Mouse (Mus musculus) right cerebral cortex, adult 18-20 months (tissue): Measurements from ENCODE around the gene Fabp6.
A peak's percentile ranks its signal among the peaks of the same experiment; 100 is the strongest.

Experiments
- DNase-seq: peaks from one replicate; pipeline ENCODE4 v3.0.0; 2022; ENCODE audit warnings: mixed read lengths

The Fabp6 gene

GRCm38 (mm10) chr11:43586324-43587090 lies 14.8 kb downstream of the Fabp6 start, which contains the start of gene 4933415A04Rik:
TSS of gene 4933415A04Rik (plus strand) at chr11:43587040.
- peak; percentile 59 for DNase-seq

- peak; percentile 25 for DNase-seq
These were observed 15.9 kb downstream of the Fabp6 start for GRCm38 (mm10) chr11:43585211-43586005.

- no peak for DNase-seq
These were observed 23.4 kb downstream of the Fabp6 start for GRCm38 (mm10) chr11:43577713-43578478.

GRCm38 (mm10) chr11:43575376-43576151 lies 25.8 kb downstream of the Fabp6 start:
- DNase-seq: no peak

GRCm38 (mm10) chr11:43575061-43575375 lies 26.3 kb downstream of the Fabp6 start:
- DNase-seq: no peak

GRCm38 (mm10) chr11:43569595-43569994 lies 31.7 kb downstream of the Fabp6 start:
- DNase-seq: peak; percentile 51

- DNase-seq: no peak
These were observed 32.2 kb downstream of the Fabp6 start for GRCm38 (mm10) chr11:43569188-43569587.

- no peak for DNase-seq
These were observed 33.1 kb downstream of the Fabp6 start for GRCm38 (mm10) chr11:43568263-43568662.

GRCm38 (mm10) chr11:43566696-43567095 lies 34.6 kb downstream of the Fabp6 start:
- DNase-seq: peak; percentile 35

- DNase-seq: no peak
These were observed 35.5 kb downstream of the Fabp6 start for GRCm38 (mm10) chr11:43565852-43566251.

GRCm38 (mm10) chr11:43565414-43565813 lies 35.9 kb downstream of the Fabp6 start:
- DNase-seq: no peak

- no peak for DNase-seq
These were observed 37.6 kb downstream of the Fabp6 start for GRCm38 (mm10) chr11:43563654-43564244.

GRCm38 (mm10) chr11:43559515-43560292 lies 41.6 kb downstream of the Fabp6 start:
- peak; percentile 57 for DNase-seq

- DNase-seq: no peak
These were observed 44.8 kb downstream of the Fabp6 start for GRCm38 (mm10) chr11:43556538-43556937.

- no peak for DNase-seq
These were observed 48.7 kb downstream of the Fabp6 start for GRCm38 (mm10) chr11:43552675-43553074.

- no peak for DNase-seq
These were observed 49.6 kb downstream of the Fabp6 start for GRCm38 (mm10) chr11:43551756-43552155.

- no peak for DNase-seq
These were observed 51.6 kb downstream of the Fabp6 start for GRCm38 (mm10) chr11:43549701-43550100.

GRCm38 (mm10) chr11:43548657-43549435 lies 52.5 kb downstream of the Fabp6 start:
- DNase-seq: no peak

- DNase-seq: peak; percentile 68
These were observed 53.2 kb downstream of the Fabp6 start for GRCm38 (mm10) chr11:43548148-43548547.

- DNase-seq: no peak
These were observed 54.7 kb downstream of the Fabp6 start for GRCm38 (mm10) chr11:43546678-43547077.
